Mouse (Mus musculus): ENCODE measurements around the gene Sacm1l.

DNA sequence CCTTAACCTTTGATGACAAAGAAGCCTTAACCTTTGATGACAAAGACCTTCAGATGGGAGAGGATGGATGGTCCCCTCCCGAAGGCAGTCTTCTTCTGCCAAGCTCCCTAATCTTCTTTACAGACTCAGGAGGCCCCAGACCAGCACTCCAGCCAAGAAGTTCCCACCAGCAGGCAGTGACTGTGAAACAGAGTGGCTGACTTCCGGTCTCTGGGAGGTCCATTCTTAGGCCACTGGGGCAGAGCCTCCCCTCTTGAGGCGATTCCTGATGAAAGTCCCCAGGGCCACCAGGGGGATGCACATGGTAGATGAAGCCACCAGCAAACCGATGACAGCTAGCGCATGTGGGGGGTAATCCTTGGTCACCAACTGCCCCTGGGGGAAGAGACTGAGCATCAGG lies 107.2 kb downstream of the Sacm1l start:
- TF ChIP-seq CTCF (IDR thresholded peaks at IDR 0.05; ENCODE audit: low read depth) (no peak), EP300 (IDR thresholded peaks at IDR 0.05; ENCODE audit: low read depth) (no peak)
